Mouse (Mus musculus): ENCODE measurements around the gene Tmem116. TPM values are rescaled to one million over a fixed set of nuclear protein-coding genes. Genes with fewer than 3 reads are reported as not detected.
"Not testable (repeated sequence)": the region's sequence is repeated elsewhere in the genome, so short reads cannot be mapped to it uniquely, and the experiment has no call there.

Tmem116 gene
- total RNA-seq, 2 experiments from 2014 or later: 6.6 to 6.9 TPM

GRCm38 (mm10) chr5:121461339-121462170, 9.9 kb downstream of the Tmem116 start:
- DNase-seq (ENCODE audit: low spot score in 2 of 2): no peak

GRCm38 (mm10) chr5:121462171-121462502, 10.4 kb downstream of the Tmem116 start:
- DNase-seq (ENCODE audit: low spot score in 2 of 2): no peak

- no peak for DNase-seq (ENCODE audit: low spot score in 2 of 2)
These were observed 11.3 kb downstream of the Tmem116 start for GRCm38 (mm10) chr5:121462967-121463366.

GRCm38 (mm10) chr5:121463601-121464250, 12.0 kb downstream of the Tmem116 start:
- DNase-seq (ENCODE audit: low spot score in 2 of 2): no peak

- no peak for DNase-seq (ENCODE audit: low spot score in 2 of 2)
These were observed 17.9 kb downstream of the Tmem116 start for GRCm38 (mm10) chr5:121469566-121469965.

- DNase-seq (ENCODE audit: low spot score in 2 of 2): no peak
These were observed 20.7 kb downstream of the Tmem116 start for GRCm38 (mm10) chr5:121472411-121472810.

- no peak for DNase-seq (ENCODE audit: low spot score in 2 of 2)
These were observed 22.9 kb downstream of the Tmem116 start for GRCm38 (mm10) chr5:121474610-121475009.

- DNase-seq (ENCODE audit: low spot score in 2 of 2): no peak
These were observed 24.3 kb downstream of the Tmem116 start for GRCm38 (mm10) chr5:121476040-121476439.

GRCm38 (mm10) chr5:121477680-121478079, 26.0 kb downstream of the Tmem116 start:
- no peak for DNase-seq (ENCODE audit: low spot score in 2 of 2)

GRCm38 (mm10) chr5:121484801-121485200, 33.1 kb downstream of the Tmem116 start:
- DNase-seq (ENCODE audit: low spot score in 2 of 2): no peak

GRCm38 (mm10) chr5:121493305-121493704, 41.6 kb downstream of the Tmem116 start:
- DNase-seq (ENCODE audit: low spot score in 2 of 2): peak; percentile 72 to 82

- no peak for DNase-seq (ENCODE audit: low spot score in 2 of 2)
These were observed 49.0 kb downstream of the Tmem116 start for GRCm38 (mm10) chr5:121500719-121501118.

- not testable (repeated sequence) for DNase-seq (ENCODE audit: low spot score in 2 of 2)
These were observed 49.8 kb downstream of the Tmem116 start for GRCm38 (mm10) chr5:121501424-121501996.

- no peak for DNase-seq (ENCODE audit: low spot score in 2 of 2)
These were observed 51.5 kb downstream of the Tmem116 start, which contains the start of gene Adam1b for GRCm38 (mm10) chr5:121503231-121503630. Adam1b (minus strand) TSS chr5:121503435.

GRCm38 (mm10) chr5:121506846-121507245, 55.2 kb downstream of the Tmem116 start:
- no peak for DNase-seq (ENCODE audit: low spot score in 2 of 2)

GRCm38 (mm10) chr5:121510009-121510408, 58.3 kb downstream of the Tmem116 start:
- DNase-seq (ENCODE audit: low spot score in 2 of 2): no peak

- no peak for DNase-seq (ENCODE audit: low spot score in 2 of 2)
These were observed 67.3 kb downstream of the Tmem116 start for GRCm38 (mm10) chr5:121518983-121519382.

- not testable (repeated sequence) for DNase-seq (ENCODE audit: low spot score in 2 of 2)
These were observed 68.1 kb downstream of the Tmem116 start for GRCm38 (mm10) chr5:121519758-121520157.

GRCm38 (mm10) chr5:121525774-121526450, 74.2 kb downstream of the Tmem116 start:
- no peak for DNase-seq (ENCODE audit: low spot score in 2 of 2)

GRCm38 (mm10) chr5:121526526-121526925, 74.8 kb downstream of the Tmem116 start:
- DNase-seq (ENCODE audit: low spot score in 2 of 2): no peak

- no peak for DNase-seq (ENCODE audit: low spot score in 2 of 2)
These were observed 75.3 kb downstream of the Tmem116 start for GRCm38 (mm10) chr5:121526961-121527360.

All from left cerebral cortex, adult 18-20 months (tissue).